Mouse (Mus musculus) adrenal gland, postnatal 36 days (tissue): ENCODE results near the gene Ccdc113. TPM values are rescaled to one million over a fixed set of nuclear protein-coding genes. Genes with fewer than 3 reads are reported as not detected.
"Not testable (repeated sequence)": the region's sequence is repeated elsewhere in the genome, so short reads cannot be mapped to it uniquely, and the experiment has no call there.

Experiments
- DNase-seq, 2 experiments: peaks; one replicate each; pipeline ENCODE4 v3.0.0; 2021; ENCODE audit warnings: mixed read lengths in 1 of 2
- total RNA-seq, 2 experiments: library from RNA; stranded (reverse); gene quantifications; 2 replicates each; pipeline ENCODE4 v1.2.3; 2021

The Ccdc113 gene
- total RNA-seq, 2 experiments from 2014 or later = 0.86 TPM; not detected in 1

DNA sequence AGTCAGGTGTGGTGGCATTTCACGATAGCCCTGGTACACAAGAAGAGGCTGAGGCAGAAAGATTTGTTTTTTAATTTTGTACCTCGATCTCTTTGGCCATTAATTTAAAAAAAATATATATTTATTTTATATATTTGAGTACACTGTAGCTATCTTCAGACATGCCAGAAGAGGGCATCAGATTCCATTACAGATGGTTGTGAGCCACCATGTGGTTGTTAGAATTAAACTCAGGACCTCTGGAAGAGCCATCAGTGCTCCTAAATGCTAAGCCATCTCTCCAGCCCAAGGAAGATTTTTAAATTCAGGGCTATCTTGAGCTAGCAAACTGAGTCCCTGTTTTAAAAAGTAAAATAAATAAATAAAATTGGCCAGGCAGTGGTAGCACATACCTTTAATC is 68.3 kb downstream of the Ccdc113 start:
- no peak for DNase-seq

DNA sequence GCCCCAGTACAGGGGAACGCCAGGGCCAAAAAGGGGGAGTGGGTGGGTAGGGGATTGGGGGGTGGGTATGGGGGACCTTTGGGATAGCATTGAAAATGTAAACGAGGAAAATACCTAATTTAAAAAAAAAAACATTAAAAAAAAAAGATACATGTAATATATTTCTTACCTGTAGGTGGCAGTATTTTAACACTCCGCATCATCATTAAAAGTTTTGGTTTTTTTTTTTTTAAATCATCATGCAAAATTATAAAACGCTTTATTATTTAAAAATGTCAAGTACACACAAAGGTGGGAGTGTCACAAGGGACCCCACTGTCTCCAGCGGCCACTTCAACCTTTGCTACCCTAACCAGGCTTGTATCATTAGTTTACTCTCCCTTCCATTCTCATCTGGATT is 72.6 kb downstream of the Ccdc113 start:
- not testable (repeated sequence) for DNase-seq

DNA sequence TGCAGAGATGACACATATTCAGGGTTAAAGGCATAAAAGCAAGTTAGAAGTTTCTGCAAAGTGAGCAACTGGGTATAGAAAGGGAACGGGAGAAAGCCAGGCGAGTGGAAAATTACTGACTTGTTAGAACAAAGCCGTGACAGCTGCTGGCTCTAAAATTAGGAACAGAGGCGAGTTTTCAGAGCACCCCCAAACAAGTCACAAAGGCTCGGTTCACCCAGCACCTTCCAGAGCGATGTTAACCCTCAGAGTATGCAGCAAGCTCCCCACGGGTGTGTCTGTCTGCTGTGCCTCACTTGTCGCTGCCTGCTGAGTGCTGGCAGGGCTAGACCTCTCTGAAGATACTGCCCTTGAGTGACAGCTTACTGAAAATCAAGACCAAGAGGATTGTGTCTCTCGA is 73.3 kb downstream of the Ccdc113 start:
- peak in 1 of 2 experiments; percentile 21 for DNase-seq

Other genes starting within 250 kb of the Ccdc113 start
- under 1 TPM; 0.23 to 0.86 TPM for gene Cngb1, start 227.5 kb upstream of the Ccdc113 start, total RNA-seq
- gene Tepp, start 223.5 kb upstream of the Ccdc113 start, total RNA-seq = under 1 TPM in 1 of 2 experiments, not detected in 1; 0.82 TPM
- gene Zfp319, start 202.1 kb upstream of the Ccdc113 start, total RNA-seq = 10 to 100 TPM in 1 of 2 experiments, 1 to 10 TPM in 1; 9.2 to 10.8 TPM
- 10 to 100 TPM; 18.4 to 18.8 TPM for gene Usb1, start 201.8 kb upstream of the Ccdc113 start, total RNA-seq
- 10 to 100 TPM in 1 of 2 experiments, 1 to 10 TPM in 1; 6.3 to 10.4 TPM for gene Mmp15, start 181.8 kb upstream of the Ccdc113 start, total RNA-seq
- gene Cfap20, start 99.2 kb upstream of the Ccdc113 start, total RNA-seq = 10 to 100 TPM; 33.1 to 44.8 TPM
- 10 to 100 TPM; 74.0 to 87.9 TPM for gene Csnk2a2, start 44.0 kb upstream of the Ccdc113 start, total RNA-seq
- gene Prss54, start 42.3 kb downstream of the Ccdc113 start, total RNA-seq = not detected
- 1 to 10 TPM; 2.9 to 3.2 TPM for gene Gins3, start 99.4 kb downstream of the Ccdc113 start, total RNA-seq
- gene Ndrg4, start 142.9 kb downstream of the Ccdc113 start, total RNA-seq = 10 to 100 TPM; 16.1 to 21.6 TPM
- 10 to 100 TPM; 30.1 to 35.5 TPM for gene Setd6, start 181.8 kb downstream of the Ccdc113 start, total RNA-seq